Mouse (Mus musculus) MEL (cell line): Measurements from ENCODE around the gene Fgfr2. TPM values are rescaled to one million over a fixed set of nuclear protein-coding genes. Genes with fewer than 3 reads are reported as not detected.

Experiments
- DNase-seq: peaks from one replicate; pipeline ENCODE4 v3.0.0; 2011; ENCODE audit warnings: low read depth, low spot score
- H3K27ac ChIP-seq: 2 replicates; pipeline ENCODE4 v1.5.1; 2012; ENCODE audit warnings: low read depth, mild to moderate bottlenecking, control low read depth, low read length, moderate library complexity; ENCODE audit not compliant: control insufficient read depth
- H3K27me3 ChIP-seq, 2 experiments: fragments of 150-350 bp in 1 of 2; sonication (generic) in 1 of 2; 2 replicates each; pipeline ENCODE4 v1.6.1; 2012; ENCODE audit warnings: low read length in 2 of 2, mild to moderate bottlenecking in 2 of 2, improper control_type of control experiment in 1 of 2, moderate library complexity in 1 of 2; ENCODE audit not compliant: insufficient read depth in 2 of 2, control insufficient read depth in 1 of 2
- H3K36me3 ChIP-seq, 2 experiments: 2 replicates each; pipeline ENCODE4 v1.6.1; 2012 to 2014; ENCODE audit warnings: low read length in 2 of 2, improper control_type of control experiment in 1 of 2, inconsistent platforms in 1 of 2, mild to moderate bottlenecking in 1 of 2; ENCODE audit not compliant: insufficient read depth in 2 of 2, control insufficient read depth in 1 of 2
- H3K4me1 ChIP-seq, 2 experiments: fragments of 150-350 bp in 1 of 2; sonication (generic) in 1 of 2; 2 replicates each; pipeline ENCODE4 v1.6.1; 2012; ENCODE audit warnings: low read length in 2 of 2, improper control_type of control experiment in 1 of 2, mild to moderate bottlenecking in 1 of 2; ENCODE audit not compliant: insufficient read depth in 2 of 2, control insufficient read depth in 1 of 2
- H3K4me3 ChIP-seq, 2 experiments: fragments of 150-350 bp in 1 of 2; sonication (generic) in 1 of 2; 2 replicates each; pipeline ENCODE4 v1.5.1; 2012; ENCODE audit warnings: low read depth in 2 of 2, low read length in 2 of 2, mild to moderate bottlenecking in 2 of 2, moderate library complexity in 2 of 2, control low read depth in 1 of 2, improper control_type of control experiment in 1 of 2; ENCODE audit not compliant: control insufficient read depth in 1 of 2, insufficient read depth in 1 of 2
- H3K79me2 ChIP-seq: 2 replicates; pipeline ENCODE4 v1.6.1; 2012; ENCODE audit warnings: mild to moderate bottlenecking, low read length, moderate library complexity; ENCODE audit not compliant: control insufficient read depth, poor library complexity, insufficient read depth
- H3K9ac ChIP-seq: 2 replicates; pipeline ENCODE4 v1.6.1; 2012; ENCODE audit warnings: low read depth, mild to moderate bottlenecking, control low read depth, low read length, moderate library complexity; ENCODE audit not compliant: control insufficient read depth, poor library complexity, severe bottlenecking
- H3K9me3 ChIP-seq: fragments of 150-350 bp; sonication (generic); replicated peaks from 2 replicates; pipeline ENCODE4 v1.6.1; 2012; ENCODE audit warnings: mild to moderate bottlenecking, low read length, improper control_type of control experiment, moderate library complexity; ENCODE audit not compliant: insufficient read depth
- BHLHE40 ChIP-seq: IDR thresholded peaks from 2 replicates; pipeline ENCODE4 v1.6.1; 2012; ENCODE audit warnings: low read depth, mild to moderate bottlenecking, inconsistent platforms, low read length, improper control_type of control experiment, borderline replicate concordance
- CTCF ChIP-seq, 3 experiments: IDR thresholded peaks in 2 of 3; conservative IDR thresholded peaks in 1 of 3; 2 replicates each; pipeline ENCODE4 v1.5.1; 2011 to 2012; ENCODE audit warnings: low read length in 3 of 3, low read depth in 2 of 3, mild to moderate bottlenecking in 2 of 3, improper control_type of control experiment in 1 of 3, inconsistent platforms in 1 of 3, mixed read lengths in 1 of 3, moderate library complexity in 1 of 3; ENCODE audit not compliant: control insufficient read depth in 1 of 3, insufficient read depth in 1 of 3, poor library complexity in 1 of 3, severe bottlenecking in 1 of 3
- EP300 ChIP-seq, 2 experiments: IDR thresholded peaks; 2 replicates each; pipeline ENCODE4 v1.6.1; 2011; ENCODE audit warnings: improper control_type of control experiment in 2 of 2, low read length in 2 of 2, low read depth in 1 of 2, mild to moderate bottlenecking in 1 of 2
- GATA1 ChIP-seq: IDR thresholded peaks from 2 replicates; pipeline ENCODE4 v1.6.1; 2011; ENCODE audit warnings: low read depth, low read length, improper control_type of control experiment
- HCFC1 ChIP-seq: IDR thresholded peaks from 2 replicates; pipeline ENCODE4 v1.6.1; 2012; ENCODE audit warnings: low read depth, mild to moderate bottlenecking, inconsistent platforms, low read length, improper control_type of control experiment, moderate library complexity
- JUND ChIP-seq: IDR thresholded peaks from 2 replicates; pipeline ENCODE4 v1.6.1; 2011; ENCODE audit warnings: low read depth, mild to moderate bottlenecking, improper control_type of control experiment, low read length
- MAX ChIP-seq: IDR thresholded peaks from 2 replicates; pipeline ENCODE4 v1.6.1; 2011; ENCODE audit warnings: low read length, improper control_type of control experiment
- MXI1 ChIP-seq: IDR thresholded peaks from 2 replicates; pipeline ENCODE4 v1.6.1; 2011; ENCODE audit warnings: mild to moderate bottlenecking, low read depth, low read length, improper control_type of control experiment
- MYC ChIP-seq: IDR thresholded peaks from 2 replicates; pipeline ENCODE4 v1.6.1; 2011; ENCODE audit warnings: low read depth, mild to moderate bottlenecking, low read length, improper control_type of control experiment, moderate library complexity
- NELFE ChIP-seq: IDR thresholded peaks from 2 replicates; pipeline ENCODE4 v1.6.1; 2011; ENCODE audit warnings: low read depth, low read length, improper control_type of control experiment
- POLR2A ChIP-seq, 2 experiments: IDR thresholded peaks; 2 replicates each; pipeline ENCODE4 v1.6.1; 2011 to 2012; ENCODE audit warnings: low read length in 2 of 2, mild to moderate bottlenecking in 2 of 2, control low read depth in 1 of 2, improper control_type of control experiment in 1 of 2, low read depth in 1 of 2, moderate library complexity in 1 of 2; ENCODE audit not compliant: control insufficient read depth in 1 of 2, insufficient read depth in 1 of 2, poor library complexity in 1 of 2
- POLR2AphosphoS2 ChIP-seq: IDR thresholded peaks from 2 replicates; pipeline ENCODE4 v1.6.1; 2011; ENCODE audit warnings: low read length, improper control_type of control experiment
- POLR2AphosphoS5 ChIP-seq: IDR thresholded peaks from 2 replicates; pipeline ENCODE4 v1.6.1; 2012; ENCODE audit warnings: low read depth, borderline replicate concordance, mild to moderate bottlenecking, inconsistent platforms, low read length, moderate library complexity, mixed read lengths
- RCOR1 ChIP-seq: IDR thresholded peaks from 2 replicates; pipeline ENCODE4 v1.6.1; 2012; ENCODE audit warnings: low read depth, mild to moderate bottlenecking, inconsistent platforms, low read length, improper control_type of control experiment
- SIN3A ChIP-seq: IDR thresholded peaks from 2 replicates; pipeline ENCODE4 v1.6.1; 2012; ENCODE audit warnings: low read length, improper control_type of control experiment, inconsistent platforms
- SMC3 ChIP-seq: IDR thresholded peaks from 2 replicates; pipeline ENCODE4 v1.6.1; 2011; ENCODE audit warnings: low read depth, low read length, improper control_type of control experiment
- TAL1 ChIP-seq: IDR thresholded peaks from 2 replicates; pipeline ENCODE4 v1.6.1; 2012; ENCODE audit warnings: mild to moderate bottlenecking, inconsistent platforms, low read length, moderate library complexity, mixed read lengths
- TBP ChIP-seq: IDR thresholded peaks from 2 replicates; pipeline ENCODE4 v1.8.0; 2011; ENCODE audit warnings: low read depth, low read length, improper control_type of control experiment
- USF1 ChIP-seq: IDR thresholded peaks from 2 replicates; pipeline ENCODE4 v1.6.1; 2014; ENCODE audit warnings: low read depth, mild to moderate bottlenecking, inconsistent platforms, low read length, improper control_type of control experiment, moderate library complexity
- USF2 ChIP-seq, 2 experiments: IDR thresholded peaks; 2 replicates each; pipeline ENCODE4 v1.6.1; 2011 to 2012; ENCODE audit warnings: improper control_type of control experiment in 2 of 2, low read length in 2 of 2, borderline replicate concordance in 1 of 2, inconsistent platforms in 1 of 2, low read depth in 1 of 2, mild to moderate bottlenecking in 1 of 2; ENCODE audit not compliant: insufficient read depth in 1 of 2
- ZC3H11A ChIP-seq: IDR thresholded peaks from 2 replicates; pipeline ENCODE4 v1.6.1; 2012; ENCODE audit warnings: low read depth, mild to moderate bottlenecking, inconsistent platforms, low read length, improper control_type of control experiment
- ZKSCAN1 ChIP-seq: IDR thresholded peaks from 2 replicates; pipeline ENCODE4 v1.6.1; 2012; ENCODE audit warnings: low read depth, mild to moderate bottlenecking, inconsistent platforms, low read length, improper control_type of control experiment, moderate library complexity
- ZMIZ1 ChIP-seq: IDR thresholded peaks from 2 replicates; pipeline ENCODE4 v1.6.1; 2012; ENCODE audit warnings: low read depth, mild to moderate bottlenecking, inconsistent platforms, low read length, improper control_type of control experiment, moderate library complexity
- ZNF384 ChIP-seq: IDR thresholded peaks from 2 replicates; pipeline ENCODE4 v1.6.1; 2012; ENCODE audit warnings: low read depth, mild to moderate bottlenecking, inconsistent platforms, low read length, improper control_type of control experiment
- polyA plus RNA-seq, 2 experiments: library from polyadenylated mRNA; stranded (reverse) in 1 of 2; unstranded in 1 of 2; fragments of >175 nt in 1 of 2; fragments of >200 nt in 1 of 2; gene quantifications; 2 replicates each; pipeline versions ENCODE4 v1.2.1 to v1.2.4; 2012; ENCODE audit warnings: low replicate concordance in 2 of 2, low read depth in 1 of 2; ENCODE audit not compliant: insufficient read length in 2 of 2, insufficient read depth in 1 of 2, missing spikeins in 1 of 2
- total RNA-seq: library from RNA; depleted of rRNA; stranded (reverse); fragments of 300-350 nt; gene quantifications from 2 replicates; pipeline ENCODE4 v1.2.3, GENCODE M21; 2012

The Fgfr2 gene
- total and polyA plus RNA-seq, 3 experiments, result not detected

- Histone ChIP-seq H3K4me3 (no peak overlapping the region), H3K27me3 (peaks cover 0 to 1% of the 10 kb centered on the region in 2 experiments; a peak in 2 of 4 replicates), H3K9ac (no peak overlapping the region), H3K79me2 (no peaks in the 10 kb centered on the region), H3K36me3 (no peaks in the 10 kb centered on the region), H3K4me1 (no peaks in the 10 kb centered on the region), H3K27ac (no peak overlapping the region), H3K9me3 (no peaks in the 10 kb centered on the region)
- no peak for DNase-seq
- TF ChIP-seq BHLHE40, result no peak
- TF ChIP-seq USF2 (IDR thresholded peaks at IDR 0.05; ENCODE audit: borderline replicate concordance in 1 of 2, insufficient read depth in 1 of 2, low read depth in 1 of 2, low read length in 2 of 2), result no peak
- TF ChIP-seq USF1, result no peak
- TF ChIP-seq SMC3, result no peak
- TF ChIP-seq NELFE, result no peak
- no peak for TF ChIP-seq POLR2AphosphoS5
- TF ChIP-seq MXI1, result no peak
Observed at GRCm38 (mm10) chr7:133155621-133156020, 32.5 kb upstream of the Fgfr2 start.

- Histone ChIP-seq H3K4me3 (no peak overlapping the region), H3K9ac (no peak overlapping the region), H3K27ac (no peak overlapping the region), H3K79me2 (no peaks in the 10 kb centered on the region), H3K4me1 (no peaks in the 10 kb centered on the region), H3K9me3 (no peaks in the 10 kb centered on the region), H3K36me3 (no peaks in the 10 kb centered on the region), H3K27me3 (no peaks in the 10 kb centered on the region)
- TF ChIP-seq POLR2AphosphoS2, result no peak
- no peak for TF ChIP-seq SMC3
- TF ChIP-seq CTCF (IDR thresholded peaks at IDR 0.05 in 2 of 3, conservative IDR thresholded peaks at IDR 0.05 in 1 of 3; ENCODE audit: control insufficient read depth in 1 of 3, insufficient read depth in 1 of 3, low read depth in 2 of 3, low read length in 3 of 3, poor library complexity in 1 of 3, severe bottlenecking in 1 of 3), result no peak
- TF ChIP-seq ZNF384, result no peak
- no peak for TF ChIP-seq TAL1
- no peak for TF ChIP-seq JUND
- TF ChIP-seq POLR2A (IDR thresholded peaks at IDR 0.05; ENCODE audit: control insufficient read depth in 1 of 2, insufficient read depth in 1 of 2, low read depth in 1 of 2, low read length in 2 of 2, poor library complexity in 1 of 2), result no peak
- no peak for TF ChIP-seq ZC3H11A
- DNase-seq, result no peak
Observed at GRCm38 (mm10) chr7:133154846-133155245, 31.7 kb upstream of the Fgfr2 start.

- H3K79me2 ChIP-seq, result no peaks in the 10 kb centered on the region
- H3K9ac ChIP-seq, result no peak overlapping the region
- H3K4me1 ChIP-seq, result no peaks in the 10 kb centered on the region
- no peak for TF ChIP-seq EP300 (IDR thresholded peaks at IDR 0.05; ENCODE audit: low read depth in 1 of 2, low read length in 2 of 2)
- no peak for TF ChIP-seq POLR2A (IDR thresholded peaks at IDR 0.05; ENCODE audit: control insufficient read depth in 1 of 2, insufficient read depth in 1 of 2, low read depth in 1 of 2, low read length in 2 of 2, poor library complexity in 1 of 2)
- no peak for TF ChIP-seq MAX
- no peak for TF ChIP-seq RCOR1
- TF ChIP-seq MXI1, result no peak
- no peak for TF ChIP-seq TBP
- TF ChIP-seq USF2 (IDR thresholded peaks at IDR 0.05; ENCODE audit: borderline replicate concordance in 1 of 2, insufficient read depth in 1 of 2, low read depth in 1 of 2, low read length in 2 of 2), result no peak
- TF ChIP-seq POLR2AphosphoS2, result no peak
- TF ChIP-seq SIN3A, result no peak
- TF ChIP-seq CTCF (IDR thresholded peaks at IDR 0.05 in 2 of 3, conservative IDR thresholded peaks at IDR 0.05 in 1 of 3; ENCODE audit: control insufficient read depth in 1 of 3, insufficient read depth in 1 of 3, low read depth in 2 of 3, low read length in 3 of 3, poor library complexity in 1 of 3, severe bottlenecking in 1 of 3), result no peak
- no peak for TF ChIP-seq MYC
- TF ChIP-seq GATA1, result no peak
- TF ChIP-seq ZKSCAN1, result no peak
- TF ChIP-seq ZMIZ1, result no peak
- TF ChIP-seq HCFC1, result no peak
- no peak overlapping the region for H3K4me3 ChIP-seq
- H3K9me3 ChIP-seq, result no peaks in the 10 kb centered on the region
- no peaks in the 10 kb centered on the region; a peak in 1 of 4 replicates for H3K27me3 ChIP-seq
- no peak for DNase-seq
- H3K27ac ChIP-seq, result no peak overlapping the region
- H3K36me3 ChIP-seq, result no peaks in the 10 kb centered on the region
Observed at GRCm38 (mm10) chr7:133139689-133140336, 16.7 kb upstream of the Fgfr2 start.
